Mouse (Mus musculus) adrenal gland, adult 2 months (tissue): ENCODE results near the gene Rtl1. TPM values are rescaled to one million over a fixed set of nuclear protein-coding genes. Genes with fewer than 3 reads are reported as not detected.

Source experiments
- DNase-seq: peaks from one replicate; pipeline ENCODE4 v3.0.0; 2021
- polyA plus RNA-seq: library from polyadenylated mRNA; depleted of rRNA; stranded (reverse); fragments of >200 nt; gene quantifications from 2 replicates; pipeline ENCODE4 v1.2.3, GENCODE M21; 2012
- total RNA-seq, 2 experiments: library from RNA; stranded (reverse); gene quantifications; 2 replicates each; pipeline ENCODE4 v1.2.3; 2021

The Rtl1 gene
- total and polyA plus RNA-seq, 3 experiments: 1.3 to 6.8 (median 4.9) TPM

- DNase-seq: no peak
Measured at GRCm38 (mm10) chr12:109572259-109572658, 27.9 kb downstream of the Rtl1 start.

GRCm38 (mm10) chr12:109560111-109560695 lies 39.9 kb downstream of the Rtl1 start:
- no peak for DNase-seq

GRCm38 (mm10) chr12:109558891-109559487 lies 41.1 kb downstream of the Rtl1 start:
- no peak for DNase-seq

- no peak for DNase-seq
Measured at GRCm38 (mm10) chr12:109558226-109558824, 41.8 kb downstream of the Rtl1 start.

DNA sequence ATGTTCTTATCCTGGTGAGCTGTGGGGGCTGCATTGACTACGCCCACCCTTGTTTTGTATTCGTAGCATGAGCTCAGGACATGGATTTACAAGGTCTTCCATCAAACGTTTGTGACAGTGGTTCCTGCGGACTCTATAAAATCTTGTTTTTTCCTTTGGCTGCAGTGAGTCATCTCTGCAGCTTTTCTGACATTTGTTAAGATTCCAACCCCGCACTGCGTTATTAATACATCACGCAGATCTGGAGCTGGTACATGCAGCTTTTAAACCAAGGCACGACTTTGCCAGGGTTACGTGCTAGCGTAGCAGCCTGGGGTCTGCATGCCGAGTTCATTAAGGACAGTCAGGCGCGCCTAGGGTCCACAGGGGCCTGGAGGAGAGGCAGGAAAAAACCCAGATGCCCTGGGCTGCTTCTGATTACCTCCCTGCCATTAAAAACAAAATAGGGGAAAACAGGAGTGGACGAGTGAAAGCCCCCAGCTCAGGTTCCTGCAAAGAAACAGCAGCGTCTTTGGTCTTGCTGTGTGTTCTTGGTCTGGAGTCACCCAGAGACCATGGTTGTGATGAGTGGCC lies 44.2 kb downstream of the Rtl1 start:
- DNase-seq: no peak

DNA sequence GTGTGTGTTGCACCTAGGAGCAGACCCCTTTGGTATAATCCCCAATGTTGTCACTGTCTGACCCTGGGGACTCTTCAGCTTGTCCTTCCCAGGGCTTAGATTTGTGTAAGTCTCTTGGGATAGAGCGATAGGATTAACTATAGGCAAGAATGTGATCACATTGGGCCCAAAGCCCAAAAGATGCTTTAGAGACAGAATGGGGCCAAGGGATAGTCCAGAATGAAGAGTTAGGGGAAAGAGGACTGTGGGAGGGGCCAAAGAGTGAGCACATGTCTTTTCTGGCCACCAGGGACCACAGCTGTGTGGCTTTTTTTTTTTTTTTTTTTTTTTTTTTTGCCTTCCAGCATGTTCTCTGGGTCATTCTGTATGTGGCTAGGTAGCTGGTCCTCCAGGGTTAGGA lies 46.6 kb downstream of the Rtl1 start:
- no peak for DNase-seq

DNA sequence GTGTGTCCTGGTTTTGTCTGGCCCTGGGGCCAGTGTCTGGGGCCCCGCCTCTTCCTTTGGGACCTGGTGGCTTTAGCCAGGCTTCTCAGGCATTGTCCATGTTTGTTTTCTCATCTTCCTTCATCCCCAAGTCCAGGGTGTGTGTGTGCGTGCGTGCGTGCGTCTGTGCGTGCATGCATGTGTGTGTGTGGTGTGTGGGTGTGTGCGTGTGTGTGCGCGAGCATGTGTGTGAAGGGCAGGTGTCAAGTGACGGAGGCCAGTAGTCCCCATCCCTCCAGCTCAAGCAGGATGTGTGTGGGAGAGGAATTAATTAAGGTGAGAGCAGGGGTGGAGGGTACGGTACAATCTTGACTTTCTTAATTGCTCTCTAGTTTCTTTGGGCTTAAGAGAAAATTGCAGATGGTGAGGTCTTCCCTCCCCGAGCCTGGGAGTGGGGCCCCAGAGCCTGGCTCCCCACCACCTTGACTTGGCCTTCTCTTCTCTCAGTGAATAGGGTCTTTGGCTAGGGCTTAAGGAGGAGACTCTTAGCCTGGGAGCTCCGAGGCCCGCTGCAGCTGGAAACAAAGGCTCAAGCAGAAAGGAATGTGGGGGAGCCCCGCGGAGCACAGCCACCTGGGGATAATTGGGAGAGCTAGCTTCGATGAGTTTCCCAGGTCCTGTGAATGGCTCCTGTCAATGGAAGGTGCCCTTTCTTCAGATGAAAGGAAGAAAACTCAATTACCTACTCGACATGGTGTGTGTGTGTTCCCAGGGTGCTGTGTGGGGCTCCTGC lies 47.2 kb downstream of the Rtl1 start:
- no peak for DNase-seq

- DNase-seq: no peak
Measured at GRCm38 (mm10) chr12:109551771-109552170, 48.4 kb downstream of the Rtl1 start.

- DNase-seq: no peak
Measured at GRCm38 (mm10) chr12:109547085-109547484, 53.0 kb downstream of the Rtl1 start.

- no peak for DNase-seq
Measured at GRCm38 (mm10) chr12:109545875-109546732, 54.0 kb downstream of the Rtl1 start.

DNA sequence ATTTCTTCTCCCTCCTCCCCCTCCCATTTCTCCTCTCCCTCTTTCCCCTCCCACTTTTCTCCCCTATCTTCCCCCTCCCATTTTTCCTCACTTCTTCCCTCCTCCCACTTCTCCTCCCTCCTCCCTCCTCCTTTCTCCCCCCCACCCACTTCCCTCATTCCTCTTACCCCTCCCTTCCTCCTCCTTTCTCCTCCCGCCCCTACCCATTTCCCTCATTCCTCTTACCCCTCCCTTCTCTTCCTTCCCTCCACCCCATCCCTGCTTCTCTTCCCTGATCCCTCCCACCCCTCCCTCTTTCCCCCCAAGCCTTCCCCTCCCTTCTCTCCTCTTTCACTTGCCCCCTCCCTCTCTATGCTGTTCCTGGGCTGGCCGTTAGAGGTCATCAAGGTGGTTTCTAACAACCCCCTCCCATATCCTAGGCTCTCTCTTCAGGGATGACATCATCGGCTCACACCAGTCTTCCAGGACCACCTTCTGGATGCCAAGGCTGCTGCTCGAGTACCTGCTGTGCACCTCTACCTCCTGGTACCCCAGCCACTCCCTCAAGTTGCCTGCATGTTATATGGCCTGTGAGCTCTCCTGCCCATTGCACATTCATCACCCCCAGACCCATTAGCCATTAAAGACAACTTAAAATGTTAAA lies 56.7 kb downstream of the Rtl1 start:
- DNase-seq: no peak

GRCm38 (mm10) chr12:109542635-109543249 lies 57.4 kb downstream of the Rtl1 start:
- DNase-seq: peak; percentile 82

GRCm38 (mm10) chr12:109542011-109542410 lies 58.1 kb downstream of the Rtl1 start:
- DNase-seq: no peak

DNA sequence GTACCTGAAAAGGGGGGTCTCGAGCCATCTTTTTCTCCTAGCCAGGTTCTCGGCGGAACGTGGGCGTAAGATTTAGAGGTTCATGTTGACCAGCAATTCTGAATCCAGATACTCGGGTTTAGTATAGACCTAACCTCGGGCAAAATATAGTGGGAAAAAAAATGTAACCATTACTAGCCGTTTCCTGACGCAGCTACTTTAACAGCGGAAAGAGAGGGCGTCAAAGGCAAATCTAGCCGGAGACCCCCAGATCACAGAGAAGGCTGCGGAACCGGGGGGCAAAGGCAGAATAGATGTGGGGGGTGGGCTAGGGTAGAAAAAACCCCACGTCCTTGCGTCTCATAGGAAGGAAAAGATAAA lies 58.6 kb downstream of the Rtl1 start:
- no peak for DNase-seq

- DNase-seq: peak; percentile 75
Measured at GRCm38 (mm10) chr12:109540739-109541539, 59.2 kb downstream of the Rtl1 start.

- no peak for DNase-seq
Measured at GRCm38 (mm10) chr12:109539950-109540349, 60.2 kb downstream of the Rtl1 start.
